Mouse (Mus musculus): ENCODE data around the gene Gm13283. TPM values are rescaled to one million over a fixed set of nuclear protein-coding genes. Genes with fewer than 3 reads are reported as not detected.
"Not testable (repeated sequence)": the region's sequence is repeated elsewhere in the genome, so short reads cannot be mapped to it uniquely, and the experiment has no call there.

Gm13283 gene
- polyA plus RNA-seq, 1 experiment from 2014 or later, result 0.31 TPM

DNA sequence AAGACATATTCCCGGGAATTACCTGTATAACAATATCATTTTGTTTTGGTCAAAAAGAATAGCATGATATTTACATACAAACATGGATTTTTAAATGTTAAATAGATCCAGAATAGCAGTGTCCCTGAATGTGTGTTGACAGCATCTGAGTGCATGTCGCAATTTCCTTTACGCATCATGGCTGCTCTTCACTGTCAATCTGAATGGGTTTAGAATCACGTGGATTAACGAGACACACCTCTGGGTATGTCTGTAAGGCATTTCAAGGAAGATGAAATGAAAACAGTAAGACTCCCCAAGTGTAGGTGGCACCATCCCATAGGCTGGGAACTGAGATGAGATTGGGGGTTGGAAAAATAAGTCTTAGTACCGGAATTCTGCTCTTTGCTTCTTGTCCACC is 20.9 kb upstream of the Gm13283 start:
- Histone ChIP-seq H3K9ac (ENCODE audit: low read length) (no peak overlapping the region), H3K4me2 (ENCODE audit: low read depth, low read length) (no peak overlapping the region), H3K4me1 (replicated peaks; ENCODE audit: control insufficient read depth, insufficient read depth, low read length) (0 out of 2 replicates have a peak, but pooled peaks cover 5% of the 10 kb centered on the region), H3K27me3 (ENCODE audit: control insufficient read depth, insufficient read depth, low read depth, low read length) (no peaks in the 10 kb centered on the region), H3K36me3 (ENCODE audit: control insufficient read depth, insufficient read depth, low read length) (no peaks in the 10 kb centered on the region), H3K9me3 (ENCODE audit: control insufficient read depth, low read length) (no peaks in the 10 kb centered on the region), H3K27ac (ENCODE audit: low read length) (no peak overlapping the region), H3K4me3 (ENCODE audit: low read length) (no peak overlapping the region)
- ATAC-seq (ENCODE audit: low read depth), result no peak
- 81% methylated on average over 6 of the region's 6 CpGs for WGBS

DNA sequence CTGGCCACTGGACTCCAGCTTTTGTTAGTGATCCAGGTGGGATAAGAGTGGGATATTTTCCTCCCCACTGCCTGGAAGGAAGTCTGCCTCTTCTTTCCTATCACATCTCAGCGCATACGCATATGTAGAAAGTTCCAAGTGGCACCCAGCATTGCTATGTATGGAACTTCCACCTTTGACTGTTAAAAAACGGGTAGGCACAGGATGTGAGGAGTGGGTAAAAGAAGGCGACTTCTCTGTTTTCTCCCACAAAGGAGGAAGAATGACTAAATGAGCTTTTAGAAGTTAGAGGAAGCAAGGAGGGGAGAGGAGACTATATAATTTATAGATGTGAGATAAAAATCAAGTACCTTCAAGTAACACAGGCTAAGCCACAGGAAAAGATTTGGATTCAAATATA is 18.5 kb upstream of the Gm13283 start:
- Histone ChIP-seq H3K4me3 (ENCODE audit: low read length) (no peak overlapping the region), H3K36me3 (ENCODE audit: control insufficient read depth, insufficient read depth, low read length) (no peaks in the 10 kb centered on the region), H3K9ac (ENCODE audit: low read length) (no peak overlapping the region), H3K27me3 (ENCODE audit: control insufficient read depth, insufficient read depth, low read depth, low read length) (no peaks in the 10 kb centered on the region), H3K9me3 (ENCODE audit: control insufficient read depth, low read length) (no peaks in the 10 kb centered on the region), H3K27ac (ENCODE audit: low read length) (no peak overlapping the region), H3K4me1 (replicated peaks; ENCODE audit: control insufficient read depth, insufficient read depth, low read length) (0 out of 2 replicates have a peak, but pooled peaks cover 5% of the 10 kb centered on the region), H3K4me2 (ENCODE audit: low read depth, low read length) (no peak overlapping the region)
- 87% methylated on average over 4 of the region's 4 CpGs for WGBS
- no peak for ATAC-seq (ENCODE audit: low read depth)

DNA sequence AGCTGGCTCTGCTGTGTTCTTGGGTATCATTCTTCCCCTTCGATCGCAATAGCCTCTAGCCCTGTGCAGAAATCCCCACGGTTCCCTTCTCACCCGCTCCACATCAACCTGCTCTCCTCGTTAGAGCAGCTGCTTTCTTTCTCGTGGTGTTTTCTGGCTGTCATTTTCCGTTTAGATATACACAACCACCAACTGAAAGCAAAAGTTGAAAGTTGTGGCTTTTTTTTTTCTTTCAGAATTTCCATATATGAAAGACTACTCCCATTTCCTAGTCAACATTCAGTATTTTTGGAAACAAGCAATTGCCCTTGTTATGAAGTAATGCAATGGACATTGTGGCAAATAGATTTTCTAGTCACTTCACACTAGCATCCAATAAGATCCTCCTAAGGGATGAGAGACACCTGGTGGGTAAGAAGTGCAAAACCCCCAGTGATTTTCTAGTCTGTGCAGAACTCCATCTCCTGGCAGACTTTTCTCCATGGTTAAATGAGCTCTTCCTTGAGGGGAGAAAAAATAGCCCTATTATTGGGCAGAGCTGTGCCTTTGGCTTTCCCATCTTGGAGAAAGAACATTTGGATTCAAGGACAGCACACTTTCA is 17.0 kb upstream of the Gm13283 start:
- no peaks in the 10 kb centered on the region for H3K9me3 ChIP-seq (ENCODE audit: control insufficient read depth, low read length)
- H3K27ac ChIP-seq (ENCODE audit: low read length), result peak overlapping the region; percentile 7; the same call in 1 of the 2 replicates
- no peaks in the 10 kb centered on the region for H3K27me3 ChIP-seq (ENCODE audit: control insufficient read depth, insufficient read depth, low read depth, low read length)
- no peak overlapping the region for H3K4me2 ChIP-seq (ENCODE audit: low read depth, low read length)
- 0 out of 2 replicates have a peak, but pooled peaks cover 5% of the 10 kb centered on the region for H3K4me1 ChIP-seq (replicated peaks; ENCODE audit: control insufficient read depth, insufficient read depth, low read length)
- no peak overlapping the region for H3K4me3 ChIP-seq (ENCODE audit: low read length)
- H3K9ac ChIP-seq (ENCODE audit: low read length), result no peak overlapping the region
- WGBS, result 54% methylated on average over 7 of the region's 7 CpGs
- no peaks in the 10 kb centered on the region for H3K36me3 ChIP-seq (ENCODE audit: control insufficient read depth, insufficient read depth, low read length)
- ATAC-seq (ENCODE audit: low read depth), result 0 out of 2 replicates have a peak, but pooled peaks have one; percentile 38

DNA sequence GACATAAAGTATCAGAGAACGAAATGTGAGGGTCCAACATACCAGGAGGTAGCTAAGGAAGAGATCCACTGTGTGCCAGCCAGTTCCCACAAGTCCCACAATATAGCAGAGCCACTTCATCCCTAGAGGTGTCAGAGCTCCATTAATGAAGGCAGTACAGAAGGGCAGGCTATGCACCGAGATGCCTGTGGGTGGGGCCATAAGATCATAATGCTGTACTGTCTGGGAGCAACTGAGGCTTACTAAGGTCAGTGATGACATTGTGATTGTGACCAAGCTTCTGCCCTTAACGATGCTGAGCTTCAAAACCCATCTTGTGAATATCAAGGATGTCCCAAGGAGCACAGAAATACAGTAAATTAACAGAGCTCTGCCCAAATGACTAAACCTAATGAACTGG is 15.7 kb upstream of the Gm13283 start:
- Histone ChIP-seq H3K9me3 (ENCODE audit: control insufficient read depth, low read length) (no peaks in the 10 kb centered on the region), H3K36me3 (ENCODE audit: control insufficient read depth, insufficient read depth, low read length) (no peaks in the 10 kb centered on the region), H3K4me1 (replicated peaks; ENCODE audit: control insufficient read depth, insufficient read depth, low read length) (0 out of 2 replicates have a peak, but pooled peaks cover 5% of the 10 kb centered on the region), H3K4me3 (ENCODE audit: low read length) (no peak overlapping the region), H3K27me3 (ENCODE audit: control insufficient read depth, insufficient read depth, low read depth, low read length) (no peaks in the 10 kb centered on the region), H3K9ac (ENCODE audit: low read length) (no peak overlapping the region), H3K27ac (ENCODE audit: low read length) (no peak overlapping the region), H3K4me2 (ENCODE audit: low read depth, low read length) (no peak overlapping the region)
- WGBS, result 62% methylated on average over 3 of the region's 3 CpGs
- ATAC-seq (ENCODE audit: low read depth), result no peak

DNA sequence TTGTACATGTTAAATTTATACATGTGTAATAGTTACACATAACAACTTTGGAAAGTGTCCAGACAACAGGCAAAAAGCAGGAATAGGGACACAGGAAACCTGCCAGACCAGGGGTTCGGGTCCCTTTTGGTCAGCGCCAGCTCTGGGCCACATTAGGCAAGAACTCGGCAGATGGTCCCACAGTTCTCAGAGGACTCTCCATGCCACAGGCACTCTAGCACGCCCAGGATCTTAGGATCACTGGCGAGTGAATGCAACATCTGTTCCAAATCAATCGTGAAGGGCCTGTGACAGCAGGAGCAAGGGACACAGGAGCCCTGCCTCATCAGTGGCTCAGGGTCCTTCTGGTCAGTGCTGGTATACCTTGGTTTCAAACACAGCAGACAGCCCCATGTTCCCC is 10.0 kb upstream of the Gm13283 start:
- no peak overlapping the region for H3K27ac ChIP-seq (ENCODE audit: low read length)
- no peaks in the 10 kb centered on the region for H3K27me3 ChIP-seq (ENCODE audit: control insufficient read depth, insufficient read depth, low read depth, low read length)
- no peaks in the 10 kb centered on the region for H3K9me3 ChIP-seq (ENCODE audit: control insufficient read depth, low read length)
- no peak for ATAC-seq (ENCODE audit: low read depth)
- no peak overlapping the region for H3K4me3 ChIP-seq (ENCODE audit: low read length)
- 61% methylated on average over 6 of the region's 6 CpGs for WGBS
- H3K36me3 ChIP-seq (ENCODE audit: control insufficient read depth, insufficient read depth, low read length), result no peaks in the 10 kb centered on the region
- H3K4me1 ChIP-seq (replicated peaks; ENCODE audit: control insufficient read depth, insufficient read depth, low read length), result no peaks in the 10 kb centered on the region
- no peak overlapping the region for H3K4me2 ChIP-seq (ENCODE audit: low read depth, low read length)
- no peak overlapping the region for H3K9ac ChIP-seq (ENCODE audit: low read length)

DNA sequence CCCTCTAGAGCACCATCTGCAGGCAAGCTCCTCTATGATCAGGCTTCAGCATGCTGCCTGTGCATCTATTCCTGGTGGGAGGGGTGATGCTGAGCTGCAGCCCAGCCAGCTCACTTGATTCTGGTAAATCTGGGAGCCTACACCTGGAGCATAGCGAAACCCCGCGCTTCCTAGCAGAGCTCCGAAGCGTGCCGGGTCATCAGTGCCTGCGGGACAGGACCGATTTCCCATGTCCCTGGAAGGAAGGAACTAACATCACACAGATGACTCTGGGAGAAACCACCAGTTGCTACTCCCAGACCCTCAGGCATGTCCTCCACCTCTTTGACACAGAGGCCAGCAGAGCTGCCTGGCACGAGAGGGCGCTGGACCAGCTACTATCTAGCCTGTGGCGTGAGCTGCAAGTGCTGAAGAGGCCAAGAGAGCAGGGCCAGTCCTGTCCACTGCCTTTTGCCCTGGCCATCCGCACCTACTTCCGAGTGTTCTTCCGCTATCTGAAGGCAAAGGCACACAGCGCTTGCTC is 5.0 kb upstream of the Gm13283 start, which contains the start of gene Gm13271:
Gm13271 (plus strand) TSS at position 51 of the 523 bp plus-strand sequence.
- 77% methylated on average over 15 of the region's 15 CpGs for WGBS
- not testable (repeated sequence) for H3K27ac ChIP-seq (ENCODE audit: low read length); H3K4me2 ChIP-seq (ENCODE audit: low read depth, low read length); H3K4me1 ChIP-seq (replicated peaks; ENCODE audit: control insufficient read depth, insufficient read depth, low read length); H3K36me3 ChIP-seq (ENCODE audit: control insufficient read depth, insufficient read depth, low read length); H3K9ac ChIP-seq (ENCODE audit: low read length); H3K9me3 ChIP-seq (ENCODE audit: control insufficient read depth, low read length); ATAC-seq (ENCODE audit: low read depth); H3K4me3 ChIP-seq (ENCODE audit: low read length); H3K27me3 ChIP-seq (ENCODE audit: control insufficient read depth, insufficient read depth, low read depth, low read length)

DNA sequence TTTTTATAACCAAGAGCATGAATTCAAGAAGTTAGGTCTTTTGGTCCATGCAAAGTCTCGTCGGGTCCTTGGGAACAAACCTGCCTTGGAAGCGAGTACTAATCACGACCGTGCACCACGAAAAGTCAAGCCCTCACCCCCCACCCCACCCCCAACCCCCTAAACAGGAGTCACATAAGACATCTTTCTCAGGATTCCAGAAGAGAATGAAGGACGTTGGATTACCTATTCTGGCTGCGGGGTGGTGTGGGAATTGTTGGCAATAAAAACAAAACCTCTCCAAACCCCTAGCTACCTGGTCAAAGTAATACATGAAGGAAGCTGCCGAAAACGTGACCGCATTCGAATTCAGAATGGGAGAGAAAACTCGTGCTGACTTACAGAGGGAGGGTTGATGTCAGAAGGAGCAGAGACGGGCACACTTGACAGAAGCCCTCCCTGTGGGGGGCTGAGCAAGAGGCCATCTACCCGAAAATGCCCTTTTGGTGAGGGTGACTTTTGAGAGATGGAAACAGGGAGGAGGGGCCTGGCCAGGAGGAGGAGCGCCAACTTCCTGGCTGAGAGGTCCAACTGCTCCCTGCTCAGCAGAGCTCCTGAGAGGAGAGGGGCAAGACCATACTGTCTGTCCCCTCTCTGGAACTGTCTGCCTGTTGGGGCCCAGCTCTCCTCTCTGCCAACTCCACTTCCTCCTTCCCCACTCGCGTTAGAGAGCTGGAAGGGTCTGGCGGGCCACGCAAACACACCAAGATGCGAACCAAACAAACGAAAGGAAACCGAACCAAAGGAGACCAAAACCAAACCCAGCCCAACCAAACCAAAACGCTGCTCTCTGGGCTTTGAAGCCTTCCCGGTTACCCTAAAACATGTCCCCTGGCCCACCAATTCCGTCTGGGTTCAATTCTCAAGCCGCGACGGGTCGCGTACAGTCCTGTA is 3.1 kb upstream of the Gm13283 start:
- not testable (repeated sequence) for H3K27me3 ChIP-seq (ENCODE audit: control insufficient read depth, insufficient read depth, low read depth, low read length); ATAC-seq (ENCODE audit: low read depth)
- WGBS, result 9% methylated on average over 28 of the region's 31 CpGs

DNA sequence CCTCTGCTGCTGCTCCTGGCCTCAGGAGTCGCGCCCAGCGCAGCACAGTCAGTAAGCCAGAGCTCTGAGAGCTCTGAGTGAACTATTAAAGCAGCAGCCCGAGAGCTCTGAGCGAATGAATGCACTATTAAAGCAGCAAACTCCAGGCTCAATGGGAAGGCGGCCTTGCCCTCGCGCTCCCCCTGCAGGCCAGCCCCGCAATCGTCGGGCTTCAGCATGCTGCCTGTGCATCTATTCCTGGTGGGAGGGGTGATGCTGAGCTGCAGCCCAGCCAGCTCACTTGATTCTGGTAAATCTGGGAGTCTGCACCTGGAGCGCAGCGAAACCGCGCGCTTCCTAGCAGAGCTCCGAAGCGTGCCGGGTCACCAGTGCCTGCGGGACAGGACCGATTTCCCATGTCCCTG is 2.3 kb upstream of the Gm13283 start:
- Histone ChIP-seq H3K4me2 (ENCODE audit: low read depth, low read length) (peak overlapping the region; percentile 73), H3K4me3 (ENCODE audit: low read length) (peak overlapping the region; percentile 60), H3K9ac (ENCODE audit: low read length) (peak overlapping the region; percentile 76), H3K27ac (ENCODE audit: low read length) (peak overlapping the region; percentile 97)
- H3K4me1 ChIP-seq (replicated peaks; ENCODE audit: control insufficient read depth, insufficient read depth, low read length); H3K9me3 ChIP-seq (ENCODE audit: control insufficient read depth, low read length); H3K36me3 ChIP-seq (ENCODE audit: control insufficient read depth, insufficient read depth, low read length); H3K27me3 ChIP-seq (ENCODE audit: control insufficient read depth, insufficient read depth, low read depth, low read length): not testable (repeated sequence)
- ATAC-seq (ENCODE audit: low read depth), result peak; percentile 100
- WGBS, result under 1% methylated on average over 11 of the region's 21 CpGs

More for the DNA sequence above, 3.1 kb upstream of the Gm13283 start:
- H3K9me3 ChIP-seq (ENCODE audit: control insufficient read depth, low read length); H3K4me1 ChIP-seq (replicated peaks; ENCODE audit: control insufficient read depth, insufficient read depth, low read length); H3K36me3 ChIP-seq (ENCODE audit: control insufficient read depth, insufficient read depth, low read length): not testable (repeated sequence)
- peak overlapping the region; percentile 97 for H3K27ac ChIP-seq (ENCODE audit: low read length)
- peak overlapping the region; percentile 60 for H3K4me3 ChIP-seq (ENCODE audit: low read length)
- H3K9ac ChIP-seq (ENCODE audit: low read length), result peak overlapping the region; percentile 76
- peak overlapping the region; percentile 73 for H3K4me2 ChIP-seq (ENCODE audit: low read depth, low read length)

DNA sequence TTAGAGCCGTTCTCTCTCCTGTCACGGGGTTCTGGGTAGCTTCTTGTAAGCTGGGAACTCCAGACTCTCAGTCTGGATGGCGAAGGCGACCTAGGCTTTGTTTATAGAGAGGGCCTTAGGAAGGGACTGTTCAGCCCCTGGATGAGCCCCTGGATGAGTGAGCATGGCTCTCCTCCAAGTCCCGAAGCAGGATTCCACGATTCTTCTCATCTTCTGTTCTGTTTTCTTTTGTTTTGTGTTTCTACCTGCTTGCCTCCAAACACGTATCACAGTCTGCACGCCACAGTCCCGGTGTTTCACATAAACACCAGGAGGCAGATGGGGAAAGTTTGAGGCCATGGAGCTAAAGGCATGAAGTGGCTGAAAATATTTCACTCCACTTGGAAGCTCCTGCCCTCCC is 1.2 kb upstream of the Gm13283 start:
- H3K4me3 ChIP-seq (ENCODE audit: low read length); ATAC-seq (ENCODE audit: low read depth); H3K4me2 ChIP-seq (ENCODE audit: low read depth, low read length); H3K9me3 ChIP-seq (ENCODE audit: control insufficient read depth, low read length); H3K9ac ChIP-seq (ENCODE audit: low read length); H3K4me1 ChIP-seq (replicated peaks; ENCODE audit: control insufficient read depth, insufficient read depth, low read length); H3K36me3 ChIP-seq (ENCODE audit: control insufficient read depth, insufficient read depth, low read length); H3K27me3 ChIP-seq (ENCODE audit: control insufficient read depth, insufficient read depth, low read depth, low read length); H3K27ac ChIP-seq (ENCODE audit: low read length): not testable (repeated sequence)
- 84% methylated on average over 7 of the region's 9 CpGs for WGBS
